Mouse (Mus musculus) heart, embryonic 12.5 days (tissue): ENCODE data around the gene Gtf2i. TPM values are rescaled to one million over a fixed set of nuclear protein-coding genes. Genes with fewer than 3 reads are reported as not detected.
"Not testable (repeated sequence)": the region's sequence is repeated elsewhere in the genome, so short reads cannot be mapped to it uniquely, and the experiment has no call there.

Experiments
- ATAC-seq: fragments of 200-750 bp; cut with Nextera tagmentation; 2 replicates; pipeline ENCODE4 v1.8.0; 2017; ENCODE audit warnings: moderate TSS enrichment, moderate library complexity; ENCODE audit not compliant: insufficient number of reproducible peaks, low FRiP score
- H3K27ac ChIP-seq: fragments of 300-500 bp; sonication (generic); 2 replicates; pipeline ENCODE4 v1.5.1; 2016; ENCODE audit warnings: mild to moderate bottlenecking, moderate library complexity; ENCODE audit not compliant: poor library complexity, severe bottlenecking
- H3K27me3 ChIP-seq: fragments of 300-500 bp; sonication (generic); replicated peaks from 2 replicates; pipeline ENCODE4 v1.6.1; 2016; ENCODE audit warnings: mild to moderate bottlenecking, moderate library complexity
- H3K36me3 ChIP-seq: fragments of 300-500 bp; sonication (generic); 2 replicates; pipeline ENCODE4 v1.6.1; 2016; ENCODE audit warnings: mild to moderate bottlenecking, moderate library complexity
- H3K4me1 ChIP-seq: fragments of 300-500 bp; sonication (generic); replicated peaks from 2 replicates; pipeline ENCODE4 v1.6.1; 2016; ENCODE audit warnings: mild to moderate bottlenecking
- H3K4me2 ChIP-seq: fragments of 300-500 bp; sonication (generic); 2 replicates; pipeline ENCODE4 v1.6.1; 2016; ENCODE audit warnings: mild to moderate bottlenecking, moderate library complexity
- H3K4me3 ChIP-seq: fragments of 300-500 bp; sonication (generic); 2 replicates; pipeline ENCODE4 v1.5.1; 2016; ENCODE audit warnings: mild to moderate bottlenecking
- H3K9ac ChIP-seq: fragments of 300-500 bp; sonication (generic); 2 replicates; pipeline ENCODE4 v1.6.1; 2016; ENCODE audit warnings: mild to moderate bottlenecking, moderate library complexity
- H3K9me3 ChIP-seq: fragments of 300-500 bp; sonication (generic); replicated peaks from 2 replicates; pipeline ENCODE4 v1.6.1; 2016; ENCODE audit warnings: mild to moderate bottlenecking, moderate library complexity
- WGBS: fragments of 180-500 bp; shearing (Covaris S2); methylation state at CpG from one replicate; pipeline ENCODE4 v1.1.7; 2016; 5-methylcytosine and 5-hydroxymethylcytosine counted together
- polyA plus RNA-seq: library from polyadenylated mRNA; unstranded; fragments of >200 nt; fragmentation: Nextera tagmentation; extraction: Ambion mirVana; gene quantifications from 2 replicates; pipeline ENCODE4 v1.2.1, GENCODE M21; 2016

Gene Gtf2i
- 157 and 165 TPM in 2 replicates for polyA plus RNA-seq

GRCm38 (mm10) chr5:134314688-134315622 is at the start of gene Gtf2i:
TSS of gene Gtf2i (minus strand) at chr5:134314760.
- peak within 1 kb of the TSS; percentile 90 for H3K4me2 ChIP-seq
- 1% methylated on average over 40 of the region's 40 CpGs for WGBS
- H3K4me3 ChIP-seq: peak within 1 kb of the TSS; percentile 87
- H3K27ac ChIP-seq: peak within 1 kb of the TSS; percentile 100
- peaks cover 45% of the 10 kb centered on the region for H3K4me1 ChIP-seq
- H3K9ac ChIP-seq: peak within 1 kb of the TSS; percentile 99
- ATAC-seq: peak; percentile 92
- no peaks in the 10 kb centered on the region for H3K27me3 ChIP-seq
- no peaks in the 10 kb centered on the region for H3K9me3 ChIP-seq
- peaks cover 17% of the 10 kb centered on the region for H3K36me3 ChIP-seq

- Histone ChIP-seq H3K27me3 (no peaks in the 10 kb centered on the region), H3K36me3 (peaks cover 71% of the 10 kb centered on the region), H3K4me1 (no peaks in the 10 kb centered on the region), H3K4me3 (no peak overlapping the region), H3K4me2 (no peak overlapping the region), H3K27ac (no peak overlapping the region), H3K9ac (no peak overlapping the region), H3K9me3 (no peaks in the 10 kb centered on the region)
- ATAC-seq: no peak
- 90% methylated on average over 4 of the region's 4 CpGs for WGBS
Measured at GRCm38 (mm10) chr5:134359101-134359500, 44.5 kb upstream of the Gtf2i start.

GRCm38 (mm10) chr5:134355372-134355771 is 40.8 kb upstream of the Gtf2i start:
- H3K27ac ChIP-seq, H3K4me3 ChIP-seq, ATAC-seq, H3K27me3 ChIP-seq, H3K9ac ChIP-seq, H3K9me3 ChIP-seq, H3K4me2 ChIP-seq: not testable (repeated sequence)
- Histone ChIP-seq H3K4me1 (peaks cover 19% of the 10 kb centered on the region), H3K36me3 (peaks cover 41% of the 10 kb centered on the region)
- 85% methylated on average over 4 of the region's 4 CpGs for WGBS

GRCm38 (mm10) chr5:134353117-134353516 is 38.6 kb upstream of the Gtf2i start:
- Histone ChIP-seq H3K36me3 (peaks cover 19% of the 10 kb centered on the region), H3K27me3 (no peaks in the 10 kb centered on the region), H3K4me1 (peaks cover 20% of the 10 kb centered on the region), H3K4me3 (no peak overlapping the region), H3K4me2 (no peak overlapping the region), H3K27ac (no peak overlapping the region), H3K9me3 (no peaks in the 10 kb centered on the region), H3K9ac (no peak overlapping the region)
- no peak for ATAC-seq
- WGBS: 60% methylated on average over 4 of the region's 4 CpGs

GRCm38 (mm10) chr5:134352527-134353001 is 38.0 kb upstream of the Gtf2i start:
- Histone ChIP-seq H3K4me2 (no peak overlapping the region), H3K9ac (no peak overlapping the region; the same call in 1 of the 2 replicates), H3K9me3 (no peaks in the 10 kb centered on the region), H3K27ac (no peak overlapping the region; the same call in 1 of the 2 replicates), H3K36me3 (peaks cover 14% of the 10 kb centered on the region), H3K27me3 (no peaks in the 10 kb centered on the region), H3K4me3 (no peak overlapping the region), H3K4me1 (peaks cover 20% of the 10 kb centered on the region)
- ATAC-seq: peak; percentile 34; the same call in 1 of the 2 replicates
- 60% methylated on average over 3 of the region's 3 CpGs for WGBS

- H3K36me3 ChIP-seq: peaks cover 1% of the 10 kb centered on the region; the same call in 1 of the 2 replicates
- H3K4me3 ChIP-seq: no peak overlapping the region
- peak; percentile 78; the same call in 1 of the 2 replicates for ATAC-seq
- H3K9me3 ChIP-seq: no peaks in the 10 kb centered on the region
- H3K9ac ChIP-seq: no peak overlapping the region
- H3K27me3 ChIP-seq: no peaks in the 10 kb centered on the region
- whole genome bisulfite sequencing: 17% methylated on average over 10 of the region's 10 CpGs
- peaks cover 20% of the 10 kb centered on the region for H3K4me1 ChIP-seq
- no peak overlapping the region for H3K27ac ChIP-seq
- peak overlapping the region; percentile 42; the same call in 1 of the 2 replicates for H3K4me2 ChIP-seq
Measured at GRCm38 (mm10) chr5:134350660-134351059, 36.1 kb upstream of the Gtf2i start.

- Histone ChIP-seq H3K4me2 (no peak overlapping the region), H3K36me3 (no peaks in the 10 kb centered on the region), H3K27ac (no peak overlapping the region), H3K9me3 (no peaks in the 10 kb centered on the region), H3K4me3 (no peak overlapping the region), H3K9ac (no peak overlapping the region), H3K4me1 (peaks cover 6% of the 10 kb centered on the region), H3K27me3 (no peaks in the 10 kb centered on the region)
- 78% methylated on average over 2 of the region's 2 CpGs for WGBS
- no peak for ATAC-seq
Measured at GRCm38 (mm10) chr5:134347066-134347465, 32.5 kb upstream of the Gtf2i start.

GRCm38 (mm10) chr5:134345449-134345848 is 30.9 kb upstream of the Gtf2i start:
- Histone ChIP-seq H3K4me2 (no peak overlapping the region), H3K4me1 (peaks cover 2% of the 10 kb centered on the region), H3K36me3 (no peaks in the 10 kb centered on the region), H3K4me3 (no peak overlapping the region), H3K27me3 (no peaks in the 10 kb centered on the region), H3K9ac (no peak overlapping the region), H3K27ac (no peak overlapping the region), H3K9me3 (no peaks in the 10 kb centered on the region)
- WGBS: 82% methylated on average over 9 of the region's 9 CpGs
- no peak for ATAC-seq

- Histone ChIP-seq H3K27me3 (no peaks in the 10 kb centered on the region), H3K9ac (no peak overlapping the region), H3K9me3 (no peaks in the 10 kb centered on the region), H3K36me3 (no peaks in the 10 kb centered on the region), H3K4me3 (no peak overlapping the region), H3K27ac (no peak overlapping the region), H3K4me2 (no peak overlapping the region), H3K4me1 (0 out of 2 replicates have a peak, but pooled peaks cover 4% of the 10 kb centered on the region)
- ATAC-seq: no peak
- 67% methylated on average over 8 of the region's 8 CpGs for WGBS
Measured at GRCm38 (mm10) chr5:134344076-134344475, 29.5 kb upstream of the Gtf2i start.

- H3K4me3 ChIP-seq, H3K9me3 ChIP-seq, H3K36me3 ChIP-seq, H3K27ac ChIP-seq, H3K4me1 ChIP-seq, H3K27me3 ChIP-seq, H3K4me2 ChIP-seq, H3K9ac ChIP-seq, ATAC-seq: not testable (repeated sequence)
- WGBS: 85% methylated on average over 3 of the region's 4 CpGs
Measured at GRCm38 (mm10) chr5:134343530-134343929, 29.0 kb upstream of the Gtf2i start.

GRCm38 (mm10) chr5:134342503-134343205 is 28.1 kb upstream of the Gtf2i start:
- ATAC-seq: 0 out of 2 replicates have a peak, but pooled peaks have one; percentile 33
- 0 out of 2 replicates have a peak, but pooled peaks cover 4% of the 10 kb centered on the region for H3K4me1 ChIP-seq
- no peak overlapping the region for H3K9ac ChIP-seq
- 0 out of 2 replicates have a peak overlapping the region, but pooled peaks have one; percentile 15 for H3K27ac ChIP-seq
- no peaks in the 10 kb centered on the region for H3K27me3 ChIP-seq
- no peaks in the 10 kb centered on the region for H3K9me3 ChIP-seq
- WGBS: 68% methylated on average over 18 of the region's 18 CpGs
- H3K4me2 ChIP-seq: no peak overlapping the region
- H3K4me3 ChIP-seq: no peak overlapping the region
- H3K36me3 ChIP-seq: no peaks in the 10 kb centered on the region
